In the genomic region with DNA sequence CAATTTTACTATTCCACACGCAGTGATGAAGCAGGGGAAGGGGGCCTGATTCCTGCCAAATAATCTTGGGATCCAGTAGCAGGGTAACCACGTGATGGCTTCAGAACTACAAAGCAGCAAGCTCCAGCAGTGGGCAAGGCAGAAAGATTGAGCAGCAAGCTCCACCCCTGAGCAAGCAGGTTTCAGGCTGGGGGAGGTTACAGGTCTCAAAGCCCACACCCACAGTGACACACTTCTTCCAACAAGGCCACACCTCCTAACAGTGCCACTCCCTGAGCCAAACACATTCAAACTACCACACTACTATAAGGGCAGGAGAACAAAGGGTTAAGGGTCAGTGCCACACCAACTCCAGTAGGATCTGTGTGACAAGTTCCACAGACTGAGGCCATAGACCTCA, we compare ENCODE assay signal across 16 mouse cellular contexts. TPM values are rescaled to one million over a fixed set of nuclear protein-coding genes. Genes with fewer than 3 reads are reported as not detected.
A peak's percentile ranks its signal among the peaks of the same experiment; 100 is the strongest.
DNase-seq lines count a peak whose midpoint lies in the region; ATAC-seq and TF ChIP-seq lines count a peak whose summit lies in the region.
"Had no signal": no experiment of that assay in that cellular context is flagged by ENCODE, and none has a peak within 500 bp of the region (broad histone marks: within the 10 kb centered on the region; RNA-seq: fewer than 3 reads in every experiment).

No protein-coding gene starts in this region.

- H3K9me3 ChIP-seq in kidney, postnatal 0 days (replicated peaks; ENCODE audit: low read length): no peaks in the 10 kb centered on the region
- H3K9me3 ChIP-seq in kidney, embryonic 14.5 days (ENCODE audit: control insufficient read depth, low read length): no peaks in the 10 kb centered on the region
- no peaks in the 10 kb centered on the region for H3K9me3 ChIP-seq in MEL (replicated peaks; ENCODE audit: insufficient read depth, low read length)
- no peaks in the 10 kb centered on the region for H3K9me3 ChIP-seq in intestine, postnatal 0 days (ENCODE audit: control insufficient read depth)
- H3K9me3 ChIP-seq in stomach, embryonic 14.5 days (ENCODE audit: control insufficient read depth, low read depth, low read length): no peaks in the 10 kb centered on the region
- H3K9me3 ChIP-seq: forebrain, embryonic 13.5 days; G1E; midbrain, embryonic 10.5 days; neural tube, embryonic 12.5 days had no signal

- TF ChIP-seq RAD21 in MEL (IDR thresholded peaks at IDR 0.05; ENCODE audit: low read depth, low read length): no peak

- no peaks in the 10 kb centered on the region; the same call in 1 of the 2 replicates for H3K36me3 ChIP-seq in kidney, postnatal 0 days (ENCODE audit: insufficient read depth, low read length)
- H3K36me3 ChIP-seq in kidney, embryonic 14.5 days (ENCODE audit: control insufficient read depth, insufficient read depth, low read length): peaks cover 5% of the 10 kb centered on the region; the same call in 1 of the 2 replicates
- no peaks in the 10 kb centered on the region for H3K36me3 ChIP-seq in MEL (ENCODE audit: control insufficient read depth in 1 of 2, insufficient read depth in 2 of 2, low read length in 2 of 2)
- H3K36me3 ChIP-seq in intestine, postnatal 0 days (ENCODE audit: control insufficient read depth, insufficient read depth): peaks cover 8% of the 10 kb centered on the region
- peaks cover 3% of the 10 kb centered on the region; the same call in 1 of the 2 replicates for H3K36me3 ChIP-seq in stomach, embryonic 14.5 days (ENCODE audit: control insufficient read depth, insufficient read depth, low read length)

- no peak for TF ChIP-seq EP300 in MEL (IDR thresholded peaks at IDR 0.05; ENCODE audit: low read depth in 1 of 2, low read length in 2 of 2)

- H3K27me3 ChIP-seq in kidney, postnatal 0 days (ENCODE audit: insufficient read depth, low read length): no peaks in the 10 kb centered on the region
- no peaks in the 10 kb centered on the region for H3K27me3 ChIP-seq in kidney, embryonic 14.5 days (ENCODE audit: control insufficient read depth, insufficient read depth, low read length)
- H3K27me3 ChIP-seq in MEL (ENCODE audit: control insufficient read depth in 1 of 2, insufficient read depth in 2 of 2, low read length in 2 of 2): no peaks in the 10 kb centered on the region
- no peaks in the 10 kb centered on the region for H3K27me3 ChIP-seq in intestine, postnatal 0 days (replicated peaks; ENCODE audit: control insufficient read depth, insufficient read depth, low read length)
- H3K27me3 ChIP-seq in stomach, embryonic 14.5 days (ENCODE audit: control insufficient read depth, insufficient read depth, low read length): no peaks in the 10 kb centered on the region
- H3K27me3 ChIP-seq: forebrain, embryonic 13.5 days; neural tube, embryonic 12.5 days had no signal

- no peaks in the 10 kb centered on the region for H3K79me2 ChIP-seq in MEL (ENCODE audit: control insufficient read depth, insufficient read depth, low read length, poor library complexity)

- 31% methylated on average over 2 of the region's 2 CpGs for WGBS in kidney, postnatal 0 days
- 40% methylated on average over 2 of the region's 2 CpGs for WGBS in kidney, embryonic 14.5 days
- WGBS in intestine, postnatal 0 days: 27% methylated on average over 2 of the region's 2 CpGs
- 34% methylated on average over 2 of the region's 2 CpGs for WGBS in stomach, embryonic 14.5 days

- TF ChIP-seq POLR2A in MEL (IDR thresholded peaks at IDR 0.05; ENCODE audit: control insufficient read depth in 1 of 2, insufficient read depth in 1 of 2, low read depth in 1 of 2, low read length in 2 of 2, poor library complexity in 1 of 2): no peak

- DNase-seq in kidney, postnatal 0 days (ENCODE audit: low spot score): no peak
- DNase-seq in MEL (ENCODE audit: low read depth, low spot score): no peak
- no peak for DNase-seq in left cerebral cortex, adult 18-20 months (ENCODE audit: low spot score in 2 of 2)
- DNase-seq in heart, adult 8-10 months (ENCODE audit: low spot score): no peak
- no peak for DNase-seq in thymus, postnatal 4 days
- DNase-seq: adrenal gland, postnatal 14 days; cerebellum, adult 11 months; layer of hippocampus, postnatal 36 days; right cerebral cortex, adult 18-20 months had no signal

- no peak overlapping the region for H3K4me2 ChIP-seq in kidney, postnatal 0 days (ENCODE audit: low read length)
- no peak overlapping the region for H3K4me2 ChIP-seq in kidney, embryonic 14.5 days (replicated peaks; ENCODE audit: low read depth, low read length)
- no peak overlapping the region for H3K4me2 ChIP-seq in intestine, postnatal 0 days (replicated peaks; ENCODE audit: low read depth)
- no peak overlapping the region for H3K4me2 ChIP-seq in stomach, embryonic 14.5 days (replicated peaks; ENCODE audit: low read depth, low read length)
- H3K4me2 ChIP-seq: forebrain, embryonic 13.5 days; neural tube, embryonic 12.5 days had no signal

- H3K4me3 ChIP-seq in kidney, postnatal 0 days (replicated peaks; ENCODE audit: low read depth, low read length): no peak overlapping the region
- no peak overlapping the region for H3K4me3 ChIP-seq in kidney, embryonic 14.5 days (ENCODE audit: low read length)
- no peak overlapping the region for H3K4me3 ChIP-seq in MEL (ENCODE audit: control insufficient read depth in 1 of 2, insufficient read depth in 1 of 2, low read depth in 2 of 2, low read length in 2 of 2)
- no peak overlapping the region for H3K4me3 ChIP-seq in intestine, postnatal 0 days (ENCODE audit: low read depth, low read length)
- no peak overlapping the region for H3K4me3 ChIP-seq in stomach, embryonic 14.5 days (ENCODE audit: low read depth, low read length)
- H3K4me3 ChIP-seq: forebrain, embryonic 13.5 days; midbrain, embryonic 10.5 days; neural tube, embryonic 12.5 days had no signal

- no peaks in the 10 kb centered on the region for H3K4me1 ChIP-seq in kidney, postnatal 0 days (replicated peaks; ENCODE audit: insufficient read depth, low read length)
- no peaks in the 10 kb centered on the region for H3K4me1 ChIP-seq in kidney, embryonic 14.5 days (ENCODE audit: control insufficient read depth, insufficient read depth, low read length)
- H3K4me1 ChIP-seq in MEL (ENCODE audit: control insufficient read depth in 1 of 2, insufficient read depth in 2 of 2, low read length in 2 of 2): 0 out of 4 replicates have a peak, but pooled peaks cover 0 to 3% of the 10 kb centered on the region in 2 experiments
- no peaks in the 10 kb centered on the region for H3K4me1 ChIP-seq in intestine, postnatal 0 days (replicated peaks; ENCODE audit: control insufficient read depth, insufficient read depth, low read length)
- no peaks in the 10 kb centered on the region for H3K4me1 ChIP-seq in stomach, embryonic 14.5 days (ENCODE audit: control insufficient read depth, insufficient read depth, low read length)
- H3K4me1 ChIP-seq: forebrain, embryonic 13.5 days; neural tube, embryonic 12.5 days had no signal

- no peak overlapping the region for H3K27ac ChIP-seq in kidney, postnatal 0 days
- H3K27ac ChIP-seq in kidney, embryonic 14.5 days (ENCODE audit: low read depth, low read length): no peak overlapping the region
- no peak overlapping the region for H3K27ac ChIP-seq in MEL (ENCODE audit: control insufficient read depth, low read depth, low read length)
- H3K27ac ChIP-seq in intestine, postnatal 0 days (ENCODE audit: low read depth, low read length): no peak overlapping the region
- no peak overlapping the region for H3K27ac ChIP-seq in stomach, embryonic 14.5 days (ENCODE audit: low read length)
- H3K27ac ChIP-seq: forebrain, embryonic 13.5 days; midbrain, embryonic 10.5 days; neural tube, embryonic 12.5 days had no signal

- no peak overlapping the region for H3K9ac ChIP-seq in kidney, postnatal 0 days (ENCODE audit: low read depth, low read length)
- H3K9ac ChIP-seq in kidney, embryonic 14.5 days (ENCODE audit: low read depth, low read length): no peak overlapping the region
- H3K9ac ChIP-seq in MEL (ENCODE audit: control insufficient read depth, low read depth, low read length, poor library complexity, severe bottlenecking): no peak overlapping the region
- H3K9ac ChIP-seq in intestine, postnatal 0 days (ENCODE audit: low read depth, low read length): no peak overlapping the region
- H3K9ac ChIP-seq in stomach, embryonic 14.5 days (replicated peaks; ENCODE audit: low read depth, low read length): no peak overlapping the region
- H3K9ac ChIP-seq: forebrain, embryonic 13.5 days; neural tube, embryonic 12.5 days had no signal

- peak; percentile 33; the same call in 1 of the 2 replicates for ATAC-seq in kidney, postnatal 0 days (replicated peaks; ENCODE audit: low FRiP score, low read depth)
- no peak for ATAC-seq in kidney, embryonic 14.5 days (ENCODE audit: low FRiP score, low TSS enrichment)
- ATAC-seq in intestine, postnatal 0 days: peak; percentile 89
- peak; percentile 78 for ATAC-seq in stomach, embryonic 14.5 days (ENCODE audit: insufficient number of reproducible peaks, insufficient read depth, low FRiP score, low read depth)
- ATAC-seq: forebrain, embryonic 13.5 days had no signal

- TF ChIP-seq CTCF in kidney, postnatal 0 days (IDR thresholded peaks at IDR 0.05; ENCODE audit: low read depth): no peak
- no peak for TF ChIP-seq CTCF in MEL (IDR thresholded peaks at IDR 0.05 in 2 of 3, conservative IDR thresholded peaks at IDR 0.05 in 1 of 3; ENCODE audit: control insufficient read depth in 1 of 3, insufficient read depth in 1 of 3, low read depth in 2 of 3, low read length in 3 of 3, poor library complexity in 1 of 3, severe bottlenecking in 1 of 3)
- TF ChIP-seq CTCF in intestine, postnatal 0 days (IDR thresholded peaks at IDR 0.05; ENCODE audit: low read depth): no peak

RNA-seq across cellular contexts. Expression of a gene that starts 9.6 kb away (rescaled TPM):
- polyA plus RNA-seq in kidney, postnatal 0 days (2015; fragmentation: Nextera tagmentation; extraction: Ambion mirVana): 14.9 and 15.1 TPM in 2 replicates
- 25.7 and 31.2 TPM in 2 replicates for polyA plus RNA-seq in kidney, embryonic 14.5 days (2014; fragmentation: Nextera tagmentation; extraction: Ambion mirVana)
- total RNA-seq in MEL (2012; rRNA removed): 3.9 and 4.7 TPM in 2 replicates
- polyA plus RNA-seq in MEL (2012; ENCODE audit: insufficient read depth in 1 of 2, insufficient read length in 2 of 2, low read depth in 1 of 2, low replicate concordance in 2 of 2, missing spikeins in 1 of 2): 1 to 10 TPM in 1 of 2 experiments, not detected in 1; 9.3 TPM
- polyA plus RNA-seq in intestine, postnatal 0 days (2015; fragmentation: Nextera tagmentation; extraction: Ambion mirVana): 7.8 and 8.5 TPM in 2 replicates
- polyA plus RNA-seq in stomach, embryonic 14.5 days (2014; fragmentation: Nextera tagmentation; extraction: Ambion mirVana): 33.5 and 40.7 TPM in 2 replicates
- 1 to 10 TPM; 1.1 to 1.8 TPM for total RNA-seq in left cerebral cortex, adult 18-20 months (2021)
- total RNA-seq in heart, adult 8-10 months (2022): under 1 TPM in 2 of 4 experiments, not detected in 2; 0.46 to 0.97 TPM

RNA-seq across cellular contexts. Expression of a gene that starts 17.5 kb away (rescaled TPM):
- polyA plus RNA-seq in kidney, postnatal 0 days (2015; fragmentation: Nextera tagmentation; extraction: Ambion mirVana): 84.8 and 93.1 TPM in 2 replicates
- 80.1 and 92.5 TPM in 2 replicates for polyA plus RNA-seq in kidney, embryonic 14.5 days (2014; fragmentation: Nextera tagmentation; extraction: Ambion mirVana)
- 74.3 and 75.8 TPM in 2 replicates for total RNA-seq in MEL (2012; rRNA removed)
- 10 to 100 TPM in 1 of 2 experiments, not detected in 1; 71.0 TPM for polyA plus RNA-seq in MEL (2012; ENCODE audit: insufficient read depth in 1 of 2, insufficient read length in 2 of 2, low read depth in 1 of 2, low replicate concordance in 2 of 2, missing spikeins in 1 of 2)
- polyA plus RNA-seq in intestine, postnatal 0 days (2015; fragmentation: Nextera tagmentation; extraction: Ambion mirVana): 142 and 156 TPM in 2 replicates
- 81.0 and 89.9 TPM in 2 replicates for polyA plus RNA-seq in stomach, embryonic 14.5 days (2014; fragmentation: Nextera tagmentation; extraction: Ambion mirVana)
- total RNA-seq in left cerebral cortex, adult 18-20 months (2021): 10 to 100 TPM; 87.6 to 89.3 TPM
- total RNA-seq in heart, adult 8-10 months (2022): 10 to 100 TPM; 29.4 to 47.1 (median 38.3) TPM

RNA-seq across cellular contexts. Expression of a gene that starts 19.0 kb away (rescaled TPM):
- polyA plus RNA-seq in kidney, postnatal 0 days (2015; fragmentation: Nextera tagmentation; extraction: Ambion mirVana): 398 and 435 TPM in 2 replicates
- 482 and 508 TPM in 2 replicates for polyA plus RNA-seq in kidney, embryonic 14.5 days (2014; fragmentation: Nextera tagmentation; extraction: Ambion mirVana)
- total RNA-seq in MEL (2012; rRNA removed): 203 and 263 TPM in 2 replicates
- polyA plus RNA-seq in MEL (2012; ENCODE audit: insufficient read depth in 1 of 2, insufficient read length in 2 of 2, low read depth in 1 of 2, low replicate concordance in 2 of 2, missing spikeins in 1 of 2): 100 to 1,000 TPM in 1 of 2 experiments, not detected in 1; 630 TPM
- 540 and 567 TPM in 2 replicates for polyA plus RNA-seq in intestine, postnatal 0 days (2015; fragmentation: Nextera tagmentation; extraction: Ambion mirVana)
- polyA plus RNA-seq in stomach, embryonic 14.5 days (2014; fragmentation: Nextera tagmentation; extraction: Ambion mirVana): 509 and 525 TPM in 2 replicates
- 100 to 1,000 TPM; 171 to 182 TPM for total RNA-seq in left cerebral cortex, adult 18-20 months (2021)
- total RNA-seq in heart, adult 8-10 months (2022): 10 to 100 TPM; 31.4 to 47.5 (median 39.6) TPM

RNA-seq across cellular contexts. Expression of a gene that starts 23.3 kb away (rescaled TPM):
- 93.7 and 103 TPM in 2 replicates for polyA plus RNA-seq in kidney, postnatal 0 days (2015; fragmentation: Nextera tagmentation; extraction: Ambion mirVana)
- polyA plus RNA-seq in kidney, embryonic 14.5 days (2014; fragmentation: Nextera tagmentation; extraction: Ambion mirVana): 75.0 and 108 TPM in 2 replicates
- 132 and 145 TPM in 2 replicates for total RNA-seq in MEL (2012; rRNA removed)
- polyA plus RNA-seq in MEL (2012; ENCODE audit: insufficient read depth in 1 of 2, insufficient read length in 2 of 2, low read depth in 1 of 2, low replicate concordance in 2 of 2, missing spikeins in 1 of 2): 100 to 1,000 TPM in 1 of 2 experiments, 10 to 100 TPM in 1; 86.1 to 239 TPM
- 85.3 and 93.0 TPM in 2 replicates for polyA plus RNA-seq in intestine, postnatal 0 days (2015; fragmentation: Nextera tagmentation; extraction: Ambion mirVana)
- polyA plus RNA-seq in stomach, embryonic 14.5 days (2014; fragmentation: Nextera tagmentation; extraction: Ambion mirVana): 91.7 and 98.6 TPM in 2 replicates
- total RNA-seq in left cerebral cortex, adult 18-20 months (2021): 10 to 100 TPM; 54.4 to 59.1 TPM
- 10 to 100 TPM; 50.1 to 52.8 (median 51.7) TPM for total RNA-seq in heart, adult 8-10 months (2022)

RNA-seq across cellular contexts. Expression of a gene that starts 30.3 kb away (rescaled TPM):
- 1.6 and 1.7 TPM in 2 replicates for polyA plus RNA-seq in kidney, postnatal 0 days (2015; fragmentation: Nextera tagmentation; extraction: Ambion mirVana)
- 0.86 and 0.92 TPM in 2 replicates for polyA plus RNA-seq in kidney, embryonic 14.5 days (2014; fragmentation: Nextera tagmentation; extraction: Ambion mirVana)
- total RNA-seq in MEL (2012; rRNA removed): 14.4 TPM in 2 replicates
- 10 to 100 TPM in 1 of 2 experiments, not detected in 1; 20.5 TPM for polyA plus RNA-seq in MEL (2012; ENCODE audit: insufficient read depth in 1 of 2, insufficient read length in 2 of 2, low read depth in 1 of 2, low replicate concordance in 2 of 2, missing spikeins in 1 of 2)
- polyA plus RNA-seq in intestine, postnatal 0 days (2015; fragmentation: Nextera tagmentation; extraction: Ambion mirVana): 1.2 and 1.3 TPM in 2 replicates
- polyA plus RNA-seq in stomach, embryonic 14.5 days (2014; fragmentation: Nextera tagmentation; extraction: Ambion mirVana): 0.53 and 0.78 TPM in 2 replicates
- total RNA-seq in left cerebral cortex, adult 18-20 months (2021): 10 to 100 TPM; 57.5 to 60.7 TPM
- total RNA-seq in heart, adult 8-10 months (2022): under 1 TPM; 0.19 to 0.80 (median 0.41) TPM
